Mouse (Mus musculus) limb, embryonic 10.5 days (tissue): ENCODE results near the gene Snx6. TPM values are rescaled to one million over a fixed set of nuclear protein-coding genes. Genes with fewer than 3 reads are reported as not detected.

ENCODE experiments used
- DNase-seq: peaks from one replicate; pipeline ENCODE4 v3.0.0-alpha.2; 2017; ENCODE audit warnings: low spot score
- H3K27ac ChIP-seq: fragments of 300-500 bp; sonication (generic); 2 replicates; pipeline ENCODE4 v1.5.1; 2016; ENCODE audit warnings: mild to moderate bottlenecking
- H3K27me3 ChIP-seq: fragments of 300-500 bp; sonication (generic); 2 replicates; pipeline ENCODE4 v1.6.1; 2016; ENCODE audit warnings: low read depth, mild to moderate bottlenecking; ENCODE audit not compliant: poor library complexity, severe bottlenecking
- H3K36me3 ChIP-seq: fragments of 300-500 bp; sonication (generic); 2 replicates; pipeline ENCODE4 v1.6.1; 2016; ENCODE audit warnings: mild to moderate bottlenecking, moderate library complexity
- H3K4me1 ChIP-seq: fragments of 300-500 bp; sonication (generic); 2 replicates; pipeline ENCODE4 v1.6.1; 2016
- H3K4me3 ChIP-seq: fragments of 300-500 bp; sonication (generic); 2 replicates; pipeline ENCODE4 v1.5.1; 2016; ENCODE audit warnings: mild to moderate bottlenecking, moderate library complexity
- H3K9me3 ChIP-seq: fragments of 300-500 bp; sonication (generic); replicated peaks from 2 replicates; pipeline ENCODE4 v1.6.1; 2016; ENCODE audit warnings: mild to moderate bottlenecking
- WGBS: fragments of 180-500 bp; shearing (Covaris S2); methylation state at CpG from one replicate; pipeline ENCODE4 v1.1.7; 2016; 5-methylcytosine and 5-hydroxymethylcytosine counted together
- polyA plus RNA-seq: library from polyadenylated mRNA; unstranded; fragments of >200 nt; fragmentation: Nextera tagmentation; extraction: Ambion mirVana; gene quantifications from 2 replicates; pipeline ENCODE4 v1.2.1, GENCODE M21; 2016

Gene Snx6
- polyA plus RNA-seq, 1 experiment from 2014 or later = 180 TPM

- 92% methylated on average over 3 of the region's 3 CpGs for WGBS
- Histone ChIP-seq H3K27me3 (no peaks in the 10 kb centered on the region), H3K36me3 (no peaks in the 10 kb centered on the region), H3K4me3 (no peak overlapping the region), H3K27ac (no peak overlapping the region), H3K4me1 (no peaks in the 10 kb centered on the region), H3K9me3 (no peaks in the 10 kb centered on the region)
- no peak for DNase-seq
These were observed 29.7 kb upstream of the Snx6 start for GRCm38 (mm10) chr12:54825202-54825601.

DNA sequence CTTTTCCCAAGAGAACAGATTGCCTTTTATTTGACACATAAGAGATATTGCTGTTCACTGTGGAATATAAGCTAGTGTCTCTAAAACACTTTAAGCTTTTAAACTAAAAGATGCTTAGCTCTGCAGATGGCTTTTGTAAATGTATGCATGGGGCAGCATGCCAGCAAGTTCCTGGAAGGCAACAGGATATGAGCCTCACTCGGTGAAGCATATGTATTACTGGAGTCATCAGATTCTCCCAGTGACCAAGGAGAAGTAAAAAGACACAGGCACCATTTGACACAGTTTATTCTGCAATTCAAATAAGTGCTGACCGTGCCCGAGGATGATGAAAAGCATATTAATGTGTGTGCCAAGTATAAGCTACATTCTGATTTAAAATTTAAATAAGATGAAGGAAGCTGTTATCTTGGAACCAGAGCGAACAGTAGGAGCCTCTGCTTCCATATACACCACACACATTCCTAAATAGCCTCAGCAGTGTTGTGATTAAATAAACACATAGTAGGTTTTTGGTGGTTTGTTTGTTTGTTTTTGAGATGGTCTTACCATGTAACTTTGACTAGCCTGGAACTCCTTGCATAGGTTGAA lies 27.4 kb upstream of the Snx6 start:
- H3K27ac ChIP-seq = no peak overlapping the region
- no peak overlapping the region for H3K4me3 ChIP-seq
- no peaks in the 10 kb centered on the region for H3K4me1 ChIP-seq
- no peaks in the 10 kb centered on the region for H3K27me3 ChIP-seq
- WGBS = 81% methylated on average over 4 of the region's 4 CpGs
- no peaks in the 10 kb centered on the region for H3K9me3 ChIP-seq
- no peak for DNase-seq
- H3K36me3 ChIP-seq = no peaks in the 10 kb centered on the region

DNA sequence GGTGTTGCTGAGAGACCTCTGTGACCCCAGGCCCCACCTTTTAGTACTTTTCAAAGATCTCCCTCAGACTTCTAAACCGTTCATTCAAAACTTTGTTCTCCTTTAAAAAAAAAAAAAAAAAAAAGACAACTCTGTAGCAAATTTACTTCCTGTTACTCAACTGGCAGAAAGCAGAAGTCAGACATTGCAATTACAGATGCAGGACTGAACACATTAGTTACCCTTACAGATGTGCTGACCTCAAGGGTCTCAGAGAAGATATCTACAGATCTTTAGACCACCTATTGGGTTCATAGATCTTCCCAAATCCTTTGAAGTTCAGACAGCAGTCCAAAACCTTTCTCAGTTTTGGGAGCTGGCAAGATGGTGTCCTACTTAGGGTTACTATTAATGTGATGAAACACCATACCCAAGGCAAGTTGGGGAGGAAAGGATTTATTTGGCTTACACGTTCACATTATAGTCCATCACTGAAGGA lies 25.2 kb upstream of the Snx6 start:
- Histone ChIP-seq H3K9me3 (no peaks in the 10 kb centered on the region), H3K4me1 (no peaks in the 10 kb centered on the region), H3K27me3 (no peaks in the 10 kb centered on the region), H3K4me3 (no peak overlapping the region), H3K36me3 (no peaks in the 10 kb centered on the region), H3K27ac (no peak overlapping the region)
- WGBS = 54% methylated on average over 2 of the region's 2 CpGs
- no peak for DNase-seq

GRCm38 (mm10) chr12:54819181-54819935 lies 23.9 kb upstream of the Snx6 start:
- H3K4me3 ChIP-seq = no peak overlapping the region
- H3K27ac ChIP-seq = no peak overlapping the region
- no peak for DNase-seq
- H3K27me3 ChIP-seq = no peaks in the 10 kb centered on the region
- H3K9me3 ChIP-seq = no peaks in the 10 kb centered on the region
- H3K36me3 ChIP-seq = no peaks in the 10 kb centered on the region
- no peaks in the 10 kb centered on the region for H3K4me1 ChIP-seq
- 80% methylated on average over 6 of the region's 6 CpGs for WGBS

- peaks cover 9% of the 10 kb centered on the region for H3K4me1 ChIP-seq
- DNase-seq = no peak
- H3K27ac ChIP-seq = no peak overlapping the region
- 78% methylated on average over 2 of the region's 2 CpGs for WGBS
- H3K36me3 ChIP-seq = no peaks in the 10 kb centered on the region
- H3K9me3 ChIP-seq = no peaks in the 10 kb centered on the region
- no peak overlapping the region for H3K4me3 ChIP-seq
- H3K27me3 ChIP-seq = no peaks in the 10 kb centered on the region
These were observed 14.6 kb upstream of the Snx6 start for GRCm38 (mm10) chr12:54810142-54810541.

DNA sequence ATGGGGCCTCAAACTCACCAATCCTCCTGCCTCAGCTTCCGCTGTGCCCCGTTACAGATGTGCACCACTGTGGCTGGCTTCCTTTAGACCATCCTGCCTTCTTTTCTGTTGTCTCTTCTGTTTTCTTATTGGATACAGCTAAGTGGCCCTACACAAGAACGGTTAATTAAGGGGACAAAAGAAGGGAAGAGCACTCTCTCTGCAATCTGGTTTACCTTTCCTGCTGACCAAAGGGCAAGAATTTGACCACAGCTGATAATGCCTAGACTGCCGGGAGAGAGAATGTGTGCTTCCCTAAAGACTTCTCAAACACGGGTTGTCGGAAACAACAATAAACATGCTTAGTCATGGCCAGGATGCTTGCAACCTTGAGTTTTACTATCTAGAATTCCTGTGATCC lies 12.0 kb upstream of the Snx6 start:
- Histone ChIP-seq H3K4me1 (peaks cover 9% of the 10 kb centered on the region), H3K36me3 (no peaks in the 10 kb centered on the region), H3K9me3 (no peaks in the 10 kb centered on the region), H3K27ac (no peak overlapping the region), H3K4me3 (no peak overlapping the region), H3K27me3 (no peaks in the 10 kb centered on the region)
- DNase-seq = no peak
- WGBS = 79% methylated on average over 6 of the region's 6 CpGs

- 76% methylated on average over 6 of the region's 6 CpGs for WGBS
- no peak overlapping the region for H3K4me3 ChIP-seq
- no peaks in the 10 kb centered on the region for H3K36me3 ChIP-seq
- no peaks in the 10 kb centered on the region for H3K27me3 ChIP-seq
- H3K9me3 ChIP-seq = no peaks in the 10 kb centered on the region
- H3K27ac ChIP-seq = no peak overlapping the region; the same call in 1 of the 2 replicates
- H3K4me1 ChIP-seq = peaks cover 9% of the 10 kb centered on the region
- no peak for DNase-seq
These were observed 10.6 kb upstream of the Snx6 start for GRCm38 (mm10) chr12:54806131-54806530.

DNA sequence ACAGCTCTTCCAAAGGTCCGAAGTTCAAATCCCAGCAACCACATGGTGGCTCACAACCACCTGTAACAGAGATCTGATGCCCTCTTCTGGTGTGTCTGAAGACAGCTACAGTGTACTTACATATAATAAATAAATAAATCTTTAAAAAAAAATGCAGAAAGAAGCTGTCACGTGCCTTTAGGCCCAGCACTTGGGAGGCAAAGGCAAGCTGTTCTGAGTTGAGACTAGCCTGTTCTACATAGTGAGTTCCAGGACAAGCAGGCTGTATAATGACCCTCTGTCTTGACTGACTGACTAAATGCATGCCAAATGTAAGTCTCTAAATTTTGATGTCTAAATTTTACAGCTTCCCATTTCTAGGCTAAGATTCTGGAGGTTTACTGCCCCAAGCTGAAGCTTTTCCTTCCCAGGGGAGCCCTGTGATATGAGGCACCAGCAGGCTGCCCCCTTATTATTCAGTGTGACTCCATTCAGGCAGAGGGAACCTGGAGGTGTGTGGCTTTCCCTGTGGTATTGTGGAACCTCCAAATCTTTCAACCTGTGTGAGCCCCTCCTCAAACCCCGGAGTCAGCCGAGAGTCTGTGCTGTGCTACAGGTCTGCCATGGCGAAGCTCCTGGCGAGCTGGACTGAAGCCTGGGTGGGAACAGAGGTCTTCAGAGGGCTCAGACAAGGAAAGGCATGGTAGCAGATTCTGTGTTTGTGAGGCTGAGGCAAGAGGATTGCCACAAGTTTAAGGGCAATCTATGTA lies 9.9 kb upstream of the Snx6 start:
- H3K36me3 ChIP-seq = no peaks in the 10 kb centered on the region
- DNase-seq = no peak
- no peaks in the 10 kb centered on the region for H3K27me3 ChIP-seq
- WGBS = 77% methylated on average over 6 of the region's 6 CpGs
- no peaks in the 10 kb centered on the region for H3K9me3 ChIP-seq
- H3K27ac ChIP-seq = no peak overlapping the region
- peaks cover 9% of the 10 kb centered on the region for H3K4me1 ChIP-seq
- no peak overlapping the region for H3K4me3 ChIP-seq

GRCm38 (mm10) chr12:54803531-54803930 lies 8.0 kb upstream of the Snx6 start:
- 90% methylated on average over 3 of the region's 3 CpGs for WGBS
- no peak for DNase-seq
- Histone ChIP-seq H3K36me3 (no peaks in the 10 kb centered on the region), H3K4me1 (peaks cover 9% of the 10 kb centered on the region), H3K27ac (no peak overlapping the region), H3K27me3 (no peaks in the 10 kb centered on the region), H3K4me3 (no peak overlapping the region), H3K9me3 (no peaks in the 10 kb centered on the region)

- H3K27me3 ChIP-seq = no peaks in the 10 kb centered on the region
- no peak for DNase-seq
- H3K4me1 ChIP-seq = peaks cover 22% of the 10 kb centered on the region
- peaks cover 15% of the 10 kb centered on the region for H3K36me3 ChIP-seq
- no peak overlapping the region for H3K4me3 ChIP-seq
- H3K27ac ChIP-seq = no peak overlapping the region
- 84% methylated on average over 8 of the region's 8 CpGs for WGBS
- no peaks in the 10 kb centered on the region for H3K9me3 ChIP-seq
These were observed 1.2 kb upstream of the Snx6 start for GRCm38 (mm10) chr12:54796516-54797195.

- Histone ChIP-seq H3K4me1 (peaks cover 39% of the 10 kb centered on the region), H3K27me3 (no peaks in the 10 kb centered on the region), H3K36me3 (peaks cover 20% of the 10 kb centered on the region), H3K4me3 (peak overlapping the region; percentile 97), H3K9me3 (no peaks in the 10 kb centered on the region), H3K27ac (peak overlapping the region; percentile 98; the same call in 1 of the 2 replicates)
- WGBS = 43% methylated on average over 3 of the region's 3 CpGs
- DNase-seq = no peak
These were observed 1.1 kb downstream of the Snx6 start for GRCm38 (mm10) chr12:54794392-54794791.

- Histone ChIP-seq H3K4me3 (no peak overlapping the region), H3K36me3 (peaks cover 39% of the 10 kb centered on the region), H3K27me3 (no peaks in the 10 kb centered on the region), H3K9me3 (no peaks in the 10 kb centered on the region), H3K4me1 (peaks cover 46% of the 10 kb centered on the region), H3K27ac (no peak overlapping the region)
- no peak for DNase-seq
- 95% methylated on average over 8 of the region's 8 CpGs for WGBS
These were observed 4.0 kb downstream of the Snx6 start for GRCm38 (mm10) chr12:54791465-54791864.
